Mouse (Mus musculus): ENCODE measurements around the gene Efs.

- TF ChIP-seq CTCF (IDR thresholded peaks at IDR 0.05; ENCODE audit: borderline replicate concordance, control insufficient read depth, extremely low read depth, insufficient read depth, low read length, poor library complexity): no peak
- TF ChIP-seq POLR2A (IDR thresholded peaks at IDR 0.05; ENCODE audit: control insufficient read depth, extremely low read depth, insufficient read depth, low read length, poor library complexity): no peak
Measured at GRCm38 (mm10) chr14:54894296-54895151, 31.4 kb downstream of the Efs start.
